Mouse (Mus musculus): ENCODE results near the gene Hivep3. TPM values are rescaled to one million over a fixed set of nuclear protein-coding genes. Genes with fewer than 3 reads are reported as not detected.

Hivep3 gene
- polyA plus RNA-seq, 1 experiment from 2014 or later: 4.5 TPM

GRCm38 (mm10) chr4:119931923-119932322, 198.3 kb downstream of the Hivep3 start:
- Histone ChIP-seq H3K27ac (no peak overlapping the region), H3K9ac (no peak overlapping the region), H3K9me3 (replicated peaks) (no peaks in the 10 kb centered on the region), H3K4me1 (peaks cover 18% of the 10 kb centered on the region), H3K36me3 (no peaks in the 10 kb centered on the region), H3K4me3 (no peak overlapping the region), H3K27me3 (no peaks in the 10 kb centered on the region), H3K4me2 (replicated peaks) (no peak overlapping the region)
- 25% methylated on average over 8 of the region's 8 CpGs for WGBS
- ATAC-seq (ENCODE audit: low FRiP score): peak; percentile 68; the same call in 1 of the 2 replicates

DNA sequence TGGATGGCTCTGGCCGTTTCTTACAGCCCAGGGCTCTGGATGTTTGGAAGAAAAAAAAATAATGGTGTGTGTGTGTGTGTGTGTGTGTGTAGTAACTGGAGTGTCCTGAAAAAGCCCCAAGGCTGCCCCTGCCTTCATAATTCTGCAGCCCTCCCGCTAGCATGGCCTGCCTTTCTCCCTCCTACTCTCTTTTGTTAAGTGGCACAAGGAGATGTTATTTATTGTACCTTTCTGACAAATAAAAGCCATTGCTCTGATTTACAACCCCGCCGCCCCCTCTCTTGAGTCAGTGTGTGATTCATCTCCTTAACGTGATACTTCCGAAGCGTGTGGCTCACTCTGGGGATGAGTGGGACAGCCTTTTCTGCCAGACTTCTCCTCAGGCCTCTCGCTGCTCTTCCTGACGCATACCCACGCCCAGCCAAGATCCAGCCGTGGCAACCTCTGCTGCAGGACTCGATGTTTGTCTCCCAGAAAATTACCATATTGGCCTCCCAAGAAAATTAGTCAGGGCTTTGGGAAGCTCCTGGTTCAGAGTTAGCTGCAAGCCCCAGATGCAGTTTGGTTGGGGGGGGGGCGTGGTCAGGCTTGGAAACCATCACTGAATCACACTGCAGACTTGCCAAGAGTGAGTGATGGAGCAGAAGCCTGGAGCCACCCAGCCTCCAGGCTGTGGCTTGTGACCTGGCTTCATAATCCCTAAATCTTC, 199.1 kb downstream of the Hivep3 start:
- Histone ChIP-seq H3K4me1 (peaks cover 24% of the 10 kb centered on the region), H3K4me3 (no peak overlapping the region), H3K36me3 (no peaks in the 10 kb centered on the region), H3K27ac (no peak overlapping the region), H3K9me3 (replicated peaks) (no peaks in the 10 kb centered on the region), H3K9ac (no peak overlapping the region), H3K4me2 (replicated peaks) (no peak overlapping the region), H3K27me3 (no peaks in the 10 kb centered on the region)
- ATAC-seq (ENCODE audit: low FRiP score): no peak
- WGBS: 42% methylated on average over 13 of the region's 13 CpGs

DNA sequence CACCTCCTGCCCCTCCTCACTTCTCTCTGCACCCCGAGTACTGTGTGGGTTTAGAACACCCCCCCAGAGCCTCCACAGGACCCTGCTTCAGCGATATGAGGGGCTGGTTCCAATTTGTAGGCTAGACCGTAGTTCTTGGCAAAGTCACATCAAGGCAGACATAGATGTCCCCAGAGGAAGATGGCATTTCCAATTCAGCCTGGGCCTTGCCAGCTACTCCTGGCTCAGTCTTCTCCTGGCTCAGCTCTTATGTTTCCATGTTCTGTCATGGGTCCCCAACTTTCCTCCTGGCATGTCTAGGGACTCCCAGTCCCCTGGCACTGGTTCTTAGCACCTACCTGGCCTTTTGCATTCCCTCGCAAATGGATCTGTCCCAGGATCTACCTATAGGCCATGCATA, 201.3 kb downstream of the Hivep3 start:
- WGBS: 85% methylated on average over 4 of the region's 4 CpGs
- ATAC-seq (ENCODE audit: low FRiP score): no peak
- peaks cover 29% of the 10 kb centered on the region for H3K4me1 ChIP-seq
- H3K36me3 ChIP-seq: no peaks in the 10 kb centered on the region
- no peaks in the 10 kb centered on the region for H3K27me3 ChIP-seq
- H3K9ac ChIP-seq: no peak overlapping the region
- no peak overlapping the region for H3K27ac ChIP-seq
- no peak overlapping the region for H3K4me2 ChIP-seq (replicated peaks)
- H3K4me3 ChIP-seq: no peak overlapping the region
- H3K9me3 ChIP-seq (replicated peaks): no peaks in the 10 kb centered on the region

DNA sequence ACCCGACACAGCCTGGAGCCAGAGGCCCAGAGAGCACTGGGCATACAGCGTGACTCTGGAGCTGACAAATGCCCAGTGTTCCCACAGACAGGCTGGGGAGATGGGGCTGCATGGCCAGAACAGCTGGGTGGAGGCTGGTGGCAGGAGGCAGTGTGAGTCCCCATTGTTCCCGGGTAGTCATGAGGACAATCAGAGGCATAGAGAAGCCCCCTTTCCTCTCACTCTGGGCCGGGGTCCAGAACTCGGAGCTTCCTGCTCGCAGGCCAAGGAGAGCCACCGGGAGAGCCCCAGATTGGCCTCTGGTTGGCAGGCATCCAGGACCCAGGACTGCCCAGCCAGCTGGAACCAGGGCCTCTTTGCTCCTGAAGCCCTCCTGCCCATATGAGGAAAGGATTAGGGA, 204.3 kb downstream of the Hivep3 start:
- Histone ChIP-seq H3K27me3 (no peaks in the 10 kb centered on the region), H3K36me3 (no peaks in the 10 kb centered on the region), H3K9me3 (replicated peaks) (no peaks in the 10 kb centered on the region), H3K4me1 (peaks cover 13% of the 10 kb centered on the region), H3K27ac (peak overlapping the region; percentile 35; the same call in 1 of the 2 replicates), H3K9ac (no peak overlapping the region), H3K4me3 (no peak overlapping the region), H3K4me2 (replicated peaks) (no peak overlapping the region)
- WGBS: 45% methylated on average over 7 of the region's 7 CpGs
- peak; percentile 75 for ATAC-seq (ENCODE audit: low FRiP score)

DNA sequence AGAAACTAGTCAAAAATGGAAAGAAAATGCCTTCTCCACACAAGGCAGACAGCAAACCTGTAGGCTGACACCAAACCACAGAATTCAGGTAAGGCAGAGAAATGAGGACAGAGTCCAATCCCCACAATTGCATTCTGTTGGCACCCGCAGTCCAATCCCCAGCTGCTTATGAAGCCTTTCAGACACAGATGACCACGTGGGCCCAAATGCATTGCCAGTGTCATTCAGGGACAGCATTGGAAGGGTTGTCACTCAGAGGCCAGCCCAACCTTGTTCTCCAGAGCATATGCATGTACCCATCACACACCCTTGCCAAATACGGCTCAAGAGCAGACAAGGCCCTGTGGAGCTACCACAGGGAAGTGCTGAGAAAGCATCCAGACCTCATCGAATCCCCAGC, 204.9 kb downstream of the Hivep3 start:
- ATAC-seq (ENCODE audit: low FRiP score): no peak
- WGBS: 89% methylated on average over 4 of the region's 4 CpGs
- H3K27ac ChIP-seq: no peak overlapping the region

DNA sequence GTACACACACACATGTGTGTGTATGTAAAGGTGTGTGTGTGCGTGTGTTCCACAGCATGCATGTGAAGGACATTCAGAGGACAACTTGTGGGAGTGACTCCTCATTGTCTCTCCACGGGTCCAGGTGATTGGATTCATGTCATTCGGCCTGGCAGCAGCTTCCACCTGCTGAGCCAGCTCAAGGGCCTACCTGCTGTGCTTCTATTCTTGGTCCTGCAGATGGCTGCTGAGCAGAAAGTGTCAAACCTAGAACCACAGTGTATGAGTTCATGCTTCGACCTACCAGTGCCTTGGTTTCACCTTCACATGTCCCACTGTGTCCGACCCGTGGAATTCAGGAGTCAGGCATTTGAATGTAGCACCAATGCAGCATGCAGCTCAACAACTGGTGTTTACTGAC, 206.2 kb downstream of the Hivep3 start:
- H3K4me2 ChIP-seq (replicated peaks): no peak overlapping the region
- H3K36me3 ChIP-seq: no peaks in the 10 kb centered on the region
- H3K27me3 ChIP-seq: no peaks in the 10 kb centered on the region
- H3K9ac ChIP-seq: no peak overlapping the region
- no peaks in the 10 kb centered on the region for H3K9me3 ChIP-seq (replicated peaks)
- peaks cover 11% of the 10 kb centered on the region for H3K4me1 ChIP-seq
- 83% methylated on average over 6 of the region's 6 CpGs for WGBS
- ATAC-seq (ENCODE audit: low FRiP score): no peak
- H3K27ac ChIP-seq: no peak overlapping the region
- no peak overlapping the region for H3K4me3 ChIP-seq

More for the DNA sequence above, 204.9 kb downstream of the Hivep3 start:
- H3K9ac ChIP-seq: no peak overlapping the region
- H3K4me2 ChIP-seq (replicated peaks): no peak overlapping the region
- H3K27me3 ChIP-seq: no peaks in the 10 kb centered on the region
- no peak overlapping the region for H3K4me3 ChIP-seq
- H3K4me1 ChIP-seq: peaks cover 11% of the 10 kb centered on the region
- H3K36me3 ChIP-seq: no peaks in the 10 kb centered on the region
- no peaks in the 10 kb centered on the region for H3K9me3 ChIP-seq (replicated peaks)

- Histone ChIP-seq H3K4me2 (replicated peaks) (no peak overlapping the region), H3K4me3 (no peak overlapping the region), H3K9ac (no peak overlapping the region), H3K36me3 (no peaks in the 10 kb centered on the region), H3K4me1 (0 out of 2 replicates have a peak, but pooled peaks cover 6% of the 10 kb centered on the region), H3K27me3 (no peaks in the 10 kb centered on the region), H3K9me3 (replicated peaks) (peaks cover 11% of the 10 kb centered on the region; the same call in 1 of the 2 replicates), H3K27ac (no peak overlapping the region)
- 55% methylated on average over 3 of the region's 3 CpGs for WGBS
- no peak for ATAC-seq (ENCODE audit: low FRiP score)
Measured at GRCm38 (mm10) chr4:119946224-119946887, 212.8 kb downstream of the Hivep3 start.

DNA sequence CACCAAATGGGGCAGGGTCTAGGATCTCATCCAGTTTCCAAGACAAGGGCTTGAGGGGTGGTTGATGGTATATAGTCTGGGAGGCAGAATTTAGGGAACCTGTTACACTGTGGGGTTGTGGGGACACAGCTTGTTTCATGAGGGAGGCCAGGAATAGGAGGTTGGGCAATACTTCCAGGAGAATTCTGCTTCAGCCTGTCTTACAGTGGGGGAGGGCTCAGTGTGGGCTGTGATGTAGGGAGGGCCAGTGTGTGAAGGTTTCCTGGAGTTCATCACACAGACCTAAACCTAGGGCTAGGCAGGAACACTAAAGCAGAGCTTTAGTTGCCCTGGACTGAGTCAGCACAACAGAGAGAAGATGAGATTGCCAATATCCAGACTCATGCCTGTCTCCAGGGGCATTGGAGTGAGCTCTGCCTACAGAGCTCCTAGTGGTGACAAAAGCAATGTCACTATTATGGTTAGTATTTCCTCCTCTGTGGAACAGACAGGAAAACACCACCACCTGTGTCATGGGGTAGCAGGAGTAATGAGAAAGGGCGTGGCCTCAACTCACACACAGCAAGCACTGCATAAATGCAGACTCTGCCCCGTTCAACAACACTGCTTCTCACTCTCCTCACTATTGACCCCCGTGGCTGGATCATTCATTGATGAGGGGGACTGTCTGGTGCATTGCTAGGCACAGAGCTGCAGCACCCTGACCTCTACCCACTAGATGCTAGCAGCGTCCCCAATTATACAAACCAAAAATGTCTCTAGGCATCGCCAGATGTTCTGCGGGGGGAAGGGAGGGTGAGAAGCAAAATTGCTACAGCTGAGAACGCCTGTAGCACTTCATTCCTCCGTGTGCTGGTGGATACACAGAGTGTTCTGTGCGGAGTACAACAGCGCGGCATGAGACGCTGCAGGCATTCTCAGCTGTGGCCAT, 213.9 kb downstream of the Hivep3 start:
- no peaks in the 10 kb centered on the region for H3K27me3 ChIP-seq
- ATAC-seq (ENCODE audit: low FRiP score): peak; percentile 13; the same call in 1 of the 2 replicates
- H3K4me2 ChIP-seq (replicated peaks): no peak overlapping the region
- H3K9ac ChIP-seq: no peak overlapping the region
- H3K27ac ChIP-seq: no peak overlapping the region
- H3K4me3 ChIP-seq: no peak overlapping the region
- 0 out of 2 replicates have a peak, but pooled peaks cover 6% of the 10 kb centered on the region for H3K4me1 ChIP-seq
- H3K36me3 ChIP-seq: no peaks in the 10 kb centered on the region
- 72% methylated on average over 12 of the region's 12 CpGs for WGBS
- peaks cover 11% of the 10 kb centered on the region; the same call in 1 of the 2 replicates for H3K9me3 ChIP-seq (replicated peaks)

- no peaks in the 10 kb centered on the region for H3K27me3 ChIP-seq
- WGBS: 84% methylated on average over 6 of the region's 6 CpGs
- H3K4me3 ChIP-seq: no peak overlapping the region
- no peak for ATAC-seq (ENCODE audit: low FRiP score)
- H3K4me1 ChIP-seq: peaks cover 6% of the 10 kb centered on the region; the same call in 1 of the 2 replicates
- no peaks in the 10 kb centered on the region for H3K36me3 ChIP-seq
- H3K4me2 ChIP-seq (replicated peaks): no peak overlapping the region
- H3K27ac ChIP-seq: no peak overlapping the region
- H3K9ac ChIP-seq: no peak overlapping the region
- H3K9me3 ChIP-seq (replicated peaks): peaks cover 11% of the 10 kb centered on the region; the same call in 1 of the 2 replicates
Measured at GRCm38 (mm10) chr4:119948406-119948805, 214.8 kb downstream of the Hivep3 start.

DNA sequence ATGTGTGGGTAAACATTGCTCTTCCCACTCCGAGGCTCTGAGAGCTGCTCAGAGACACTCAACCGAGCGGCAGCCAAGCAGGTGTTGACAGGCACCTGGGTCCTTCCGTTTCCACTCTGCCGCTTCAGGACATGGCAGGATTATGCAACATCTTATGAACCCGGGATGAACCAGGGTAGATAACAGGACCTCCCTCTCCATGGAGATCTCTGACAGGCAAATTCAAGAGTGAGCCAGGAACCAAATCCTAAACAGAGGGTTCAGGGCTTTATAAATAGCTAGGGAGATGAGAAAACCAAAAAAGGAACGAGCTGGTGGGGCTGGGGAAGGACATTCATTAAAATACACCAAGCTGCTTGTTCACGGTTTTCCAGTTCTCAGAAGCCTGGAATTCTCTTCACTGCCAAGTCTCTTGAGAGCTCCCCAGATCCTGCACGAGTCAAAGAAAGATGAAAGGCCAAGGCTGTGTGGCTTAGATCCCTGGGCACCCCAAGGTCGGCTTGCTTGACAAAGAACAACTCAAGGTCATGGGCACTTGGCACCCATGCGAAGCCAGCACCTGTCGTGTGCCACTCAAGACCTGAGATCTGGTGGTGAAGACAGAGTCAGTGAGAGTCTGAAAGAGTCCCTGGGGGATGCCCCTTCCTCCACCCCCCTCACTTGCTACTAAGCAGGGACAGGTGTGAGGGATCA, 215.5 kb downstream of the Hivep3 start:
- Histone ChIP-seq H3K27me3 (no peaks in the 10 kb centered on the region), H3K27ac (no peak overlapping the region), H3K9me3 (replicated peaks) (peaks cover 11% of the 10 kb centered on the region; the same call in 1 of the 2 replicates), H3K4me2 (replicated peaks) (no peak overlapping the region), H3K4me3 (no peak overlapping the region), H3K36me3 (no peaks in the 10 kb centered on the region), H3K4me1 (peaks cover 6% of the 10 kb centered on the region; the same call in 1 of the 2 replicates), H3K9ac (no peak overlapping the region)
- ATAC-seq (ENCODE audit: low FRiP score): no peak
- 76% methylated on average over 12 of the region's 12 CpGs for WGBS

- Histone ChIP-seq H3K9me3 (replicated peaks) (peaks cover 7% of the 10 kb centered on the region; the same call in 1 of the 2 replicates), H3K4me1 (peaks cover 6% of the 10 kb centered on the region; the same call in 1 of the 2 replicates), H3K4me2 (replicated peaks) (no peak overlapping the region), H3K9ac (no peak overlapping the region), H3K27me3 (no peaks in the 10 kb centered on the region), H3K4me3 (no peak overlapping the region), H3K27ac (no peak overlapping the region), H3K36me3 (no peaks in the 10 kb centered on the region)
- no peak for ATAC-seq (ENCODE audit: low FRiP score)
- 83% methylated on average over 5 of the region's 5 CpGs for WGBS
Measured at GRCm38 (mm10) chr4:119950181-119950580, 216.6 kb downstream of the Hivep3 start.
